Mouse (Mus musculus) CH12.LX (cell line): ENCODE measurements around the gene Dok1. TPM values are rescaled to one million over a fixed set of nuclear protein-coding genes. Genes with fewer than 3 reads are reported as not detected.

Source experiments
- DNase-seq: peaks from one replicate; pipeline ENCODE4 v3.0.0-alpha.2; 2013; ENCODE audit errors: extremely low read depth
- H3K27ac ChIP-seq: 2 replicates; pipeline ENCODE4 v1.5.1; 2012; ENCODE audit warnings: low read depth, mild to moderate bottlenecking, control low read depth, moderate library complexity; ENCODE audit not compliant: insufficient read depth
- H3K27me3 ChIP-seq: replicated peaks from 2 replicates; pipeline ENCODE3; 2012; ENCODE audit warnings: inconsistent platforms
- H3K36me3 ChIP-seq, 2 experiments: replicated peaks in 1 of 2; 2 replicates each; pipeline versions ENCODE3 to v1.6.1; 2012; ENCODE audit warnings: inconsistent platforms in 1 of 2, low read length in 1 of 2, mild to moderate bottlenecking in 1 of 2, mixed read lengths in 1 of 2, moderate library complexity in 1 of 2; ENCODE audit not compliant: control insufficient read depth in 1 of 2, insufficient read depth in 1 of 2
- H3K4me1 ChIP-seq, 2 experiments: 2 replicates each; pipeline ENCODE4 v1.6.1; 2012; ENCODE audit warnings: inconsistent platforms in 1 of 2, moderate library complexity in 1 of 2; ENCODE audit not compliant: insufficient read depth in 2 of 2, control insufficient read depth in 1 of 2
- H3K4me2 ChIP-seq: 2 replicates; pipeline ENCODE4 v1.6.1; 2012; ENCODE audit warnings: low read depth, mild to moderate bottlenecking, control low read depth; ENCODE audit not compliant: poor library complexity, insufficient read depth, severe bottlenecking
- H3K4me3 ChIP-seq, 3 experiments: fragments of 150-350 bp in 1 of 3; sonication (generic) in 1 of 3; replicated peaks in 1 of 3; 2 replicates each; pipeline versions ENCODE3 to v1.5.1; 2011 to 2012; ENCODE audit warnings: low read depth in 2 of 3, low read length in 2 of 3, mild to moderate bottlenecking in 2 of 3, moderate library complexity in 2 of 3, control low read depth in 1 of 3, improper control_type of control experiment in 1 of 3, inconsistent platforms in 1 of 3, mixed read lengths in 1 of 3; ENCODE audit not compliant: poor library complexity in 1 of 3
- H3K79me2 ChIP-seq: replicated peaks from 2 replicates; pipeline ENCODE4 v1.6.1; 2012; ENCODE audit warnings: mild to moderate bottlenecking, moderate library complexity; ENCODE audit not compliant: control insufficient read depth, poor library complexity, insufficient read depth, severe bottlenecking; ENCODE audit errors: extremely low read depth
- H3K9ac ChIP-seq: 2 replicates; pipeline ENCODE4 v1.6.1; 2012; ENCODE audit warnings: low read depth, mild to moderate bottlenecking, control low read depth, moderate library complexity; ENCODE audit not compliant: insufficient read depth
- H3K9me3 ChIP-seq: replicated peaks from 2 replicates; pipeline ENCODE3; 2012; ENCODE audit warnings: low read length, inconsistent platforms, mixed read lengths
- BHLHE40 ChIP-seq: IDR thresholded peaks from 2 replicates; pipeline ENCODE4 v1.6.1; 2011; ENCODE audit warnings: mild to moderate bottlenecking, low read depth, low read length, improper control_type of control experiment
- CHD1 ChIP-seq: IDR thresholded peaks from 2 replicates; pipeline ENCODE4 v1.6.1; 2012; ENCODE audit warnings: low read depth, low read length, improper control_type of control experiment, inconsistent platforms
- CHD2 ChIP-seq: IDR thresholded peaks from 2 replicates; pipeline ENCODE4 v1.6.1; 2011; ENCODE audit warnings: low read length, improper control_type of control experiment
- CTCF ChIP-seq, 2 experiments: IDR thresholded peaks in 1 of 2; conservative IDR thresholded peaks in 1 of 2; 2 replicates each; pipeline ENCODE4 v1.5.1; 2011 to 2012; ENCODE audit warnings: low read depth in 2 of 2, low read length in 2 of 2, improper control_type of control experiment in 1 of 2, inconsistent platforms in 1 of 2, mild to moderate bottlenecking in 1 of 2, moderate library complexity in 1 of 2
- E2F4 ChIP-seq: IDR thresholded peaks from 2 replicates; pipeline ENCODE4 v1.6.1; 2011; ENCODE audit warnings: low read depth, low read length, improper control_type of control experiment; ENCODE audit not compliant: insufficient replicate concordance
- ELF1 ChIP-seq: IDR thresholded peaks from 2 replicates; pipeline ENCODE4 v1.6.1; 2014; ENCODE audit warnings: low read depth, mild to moderate bottlenecking, inconsistent platforms, low read length, improper control_type of control experiment
- EP300 ChIP-seq: IDR thresholded peaks from 2 replicates; pipeline ENCODE4 v1.6.1; 2011; ENCODE audit warnings: low read length, improper control_type of control experiment
- ETS1 ChIP-seq: conservative IDR thresholded peaks from 2 replicates; pipeline ENCODE4 v1.6.1; 2012; ENCODE audit warnings: low read depth, mild to moderate bottlenecking, inconsistent platforms, low read length, improper control_type of control experiment, moderate library complexity
- GABPA ChIP-seq: IDR thresholded peaks from 2 replicates; pipeline ENCODE4 v1.6.1; 2012; ENCODE audit warnings: low read depth, low read length, improper control_type of control experiment, inconsistent platforms; ENCODE audit not compliant: insufficient replicate concordance
- HCFC1 ChIP-seq: IDR thresholded peaks from 2 replicates; pipeline ENCODE4 v1.6.1; 2012; ENCODE audit warnings: low read depth, mild to moderate bottlenecking, inconsistent platforms, low read length, improper control_type of control experiment
- IRF4 ChIP-seq: IDR thresholded peaks from 2 replicates; pipeline ENCODE4 v1.6.1; 2014; ENCODE audit warnings: low read depth, mild to moderate bottlenecking, inconsistent platforms, low read length, improper control_type of control experiment
- JUN ChIP-seq: IDR thresholded peaks from 2 replicates; pipeline ENCODE4 v1.6.1; 2011; ENCODE audit warnings: low read depth, mild to moderate bottlenecking, low read length, improper control_type of control experiment, moderate library complexity; ENCODE audit not compliant: insufficient read depth
- JUND ChIP-seq: conservative IDR thresholded peaks from 2 replicates; pipeline ENCODE4 v1.6.1; 2011; ENCODE audit warnings: low read depth, low read length, improper control_type of control experiment
- KAT2A ChIP-seq: IDR thresholded peaks from 2 replicates; pipeline ENCODE4 v1.6.1; 2012; ENCODE audit warnings: low read length, improper control_type of control experiment, inconsistent platforms; ENCODE audit not compliant: insufficient replicate concordance
- MAFK ChIP-seq: IDR thresholded peaks from 2 replicates; pipeline ENCODE4 v1.6.1; 2011; ENCODE audit warnings: low read length, improper control_type of control experiment; ENCODE audit not compliant: insufficient replicate concordance
- MAX ChIP-seq: IDR thresholded peaks from 2 replicates; pipeline ENCODE4 v1.6.1; 2011; ENCODE audit warnings: low read length, improper control_type of control experiment
- MAZ ChIP-seq: IDR thresholded peaks from 2 replicates; pipeline ENCODE4 v1.6.1; 2012; ENCODE audit warnings: low read depth, mild to moderate bottlenecking, inconsistent platforms, low read length, improper control_type of control experiment, moderate library complexity
- MEF2A ChIP-seq: IDR thresholded peaks from 2 replicates; pipeline ENCODE4 v1.6.1; 2014; ENCODE audit warnings: low read depth, mild to moderate bottlenecking, inconsistent platforms, low read length, improper control_type of control experiment, borderline replicate concordance
- MXI1 ChIP-seq: IDR thresholded peaks from 2 replicates; pipeline ENCODE4 v1.6.1; 2011; ENCODE audit warnings: mild to moderate bottlenecking, low read depth, low read length, improper control_type of control experiment
- MYC ChIP-seq: IDR thresholded peaks from 2 replicates; pipeline ENCODE4 v1.6.1; 2011; ENCODE audit warnings: low read depth, mild to moderate bottlenecking, improper control_type of control experiment, low read length
- NELFE ChIP-seq: IDR thresholded peaks from 2 replicates; pipeline ENCODE4 v1.6.1; 2011; ENCODE audit warnings: low read depth, low read length, improper control_type of control experiment
- NRF1 ChIP-seq: IDR thresholded peaks from 2 replicates; pipeline ENCODE4 v1.6.1; 2014; ENCODE audit warnings: low read depth, mild to moderate bottlenecking, inconsistent platforms, low read length, improper control_type of control experiment, moderate library complexity
- PAX5 ChIP-seq: IDR thresholded peaks from 2 replicates; pipeline ENCODE4 v1.6.1; 2012; ENCODE audit warnings: low read length, inconsistent platforms, mixed read lengths
- POLR2A ChIP-seq: IDR thresholded peaks from 2 replicates; pipeline ENCODE4 v1.6.1; 2011; ENCODE audit warnings: low read depth, mild to moderate bottlenecking, improper control_type of control experiment, low read length
- POLR2AphosphoS2 ChIP-seq: IDR thresholded peaks from 2 replicates; pipeline ENCODE4 v1.6.1; 2011; ENCODE audit warnings: low read depth, low read length, improper control_type of control experiment
- RAD21 ChIP-seq: IDR thresholded peaks from 2 replicates; pipeline ENCODE4 v1.6.1; 2011; ENCODE audit warnings: low read depth, mild to moderate bottlenecking, low read length, improper control_type of control experiment, moderate library complexity
- RCOR1 ChIP-seq: conservative IDR thresholded peaks from 2 replicates; pipeline ENCODE4 v1.6.1; 2012; ENCODE audit warnings: low read depth, mild to moderate bottlenecking, inconsistent platforms, low read length, improper control_type of control experiment
- SIN3A ChIP-seq: IDR thresholded peaks from 2 replicates; pipeline ENCODE4 v1.6.1; 2012; ENCODE audit warnings: low read length, improper control_type of control experiment, inconsistent platforms
- SMC3 ChIP-seq: IDR thresholded peaks from 2 replicates; pipeline ENCODE4 v1.6.1; 2011; ENCODE audit warnings: low read depth, low read length, improper control_type of control experiment
- TBP ChIP-seq: conservative IDR thresholded peaks from 2 replicates; pipeline ENCODE4 v1.6.1; 2011; ENCODE audit warnings: low read depth, low read length, improper control_type of control experiment
- TCF12 ChIP-seq: IDR thresholded peaks from 2 replicates; pipeline ENCODE4 v1.6.1; 2014; ENCODE audit warnings: low read depth, mild to moderate bottlenecking, inconsistent platforms, low read length, improper control_type of control experiment
- UBTF ChIP-seq: IDR thresholded peaks from 2 replicates; pipeline ENCODE4 v1.6.1; 2012; ENCODE audit warnings: low read depth, mild to moderate bottlenecking, inconsistent platforms, low read length, improper control_type of control experiment, moderate library complexity
- USF1 ChIP-seq: IDR thresholded peaks from 2 replicates; pipeline ENCODE4 v1.6.1; 2014; ENCODE audit warnings: low read depth, mild to moderate bottlenecking, inconsistent platforms, low read length, improper control_type of control experiment
- USF2 ChIP-seq: conservative IDR thresholded peaks from 2 replicates; pipeline ENCODE4 v1.6.1; 2011; ENCODE audit warnings: low read depth, low read length, improper control_type of control experiment
- ZC3H11A ChIP-seq: IDR thresholded peaks from 2 replicates; pipeline ENCODE4 v1.6.1; 2012; ENCODE audit warnings: low read depth, mild to moderate bottlenecking, inconsistent platforms, low read length, improper control_type of control experiment
- ZKSCAN1 ChIP-seq: IDR thresholded peaks from 2 replicates; pipeline ENCODE4 v1.6.1; 2012; ENCODE audit warnings: low read depth, inconsistent platforms, low read length, improper control_type of control experiment, borderline replicate concordance
- ZMIZ1 ChIP-seq: IDR thresholded peaks from 2 replicates; pipeline ENCODE4 v1.6.1; 2012; ENCODE audit warnings: low read depth, mild to moderate bottlenecking, inconsistent platforms, low read length, improper control_type of control experiment
- ZNF384 ChIP-seq: IDR thresholded peaks from 2 replicates; pipeline ENCODE4 v1.6.1; 2012; ENCODE audit warnings: low read depth, low read length, improper control_type of control experiment, inconsistent platforms
- dilution Hi-C: fragments of 300-500 bp; cut with MboI; formaldehyde crosslinking; loops from 2 replicates; pipeline ENCODE4 v1.14.3; 2020; ENCODE audit warnings: low sequenced_read_pairs; ENCODE audit not compliant: extremely low pct_unique_long_range_greater_than_20kb, extremely low pct_ligation_motif_present
- in situ Hi-C: fragments of 300-500 bp; cut with MboI; formaldehyde crosslinking; loops from 3 replicates; pipeline ENCODE4 v1.14.3; 2019; ENCODE audit warnings: low sequenced_read_pairs, low pct_ligation_motif_present, low pct_unique_long_range_greater_than_20kb, mixed read lengths
- polyA plus RNA-seq: library from polyadenylated mRNA; unstranded; fragments of >175 nt; gene quantifications from 2 replicates; pipeline ENCODE4 v1.2.1, GENCODE M21; 2012; ENCODE audit warnings: low read depth; ENCODE audit not compliant: insufficient read length
- total RNA-seq, 2 experiments: library from RNA; depleted of rRNA; stranded (reverse); fragments of 300-350 nt in 1 of 2; fragments of >200 nt in 1 of 2; gene quantifications; 2 replicates each; pipeline ENCODE4 v1.2.3; 2012 to 2014

Dok1 gene
- total and polyA plus RNA-seq, 3 experiments, result 21.4 to 33.2 (median 23.8) TPM

DNA sequence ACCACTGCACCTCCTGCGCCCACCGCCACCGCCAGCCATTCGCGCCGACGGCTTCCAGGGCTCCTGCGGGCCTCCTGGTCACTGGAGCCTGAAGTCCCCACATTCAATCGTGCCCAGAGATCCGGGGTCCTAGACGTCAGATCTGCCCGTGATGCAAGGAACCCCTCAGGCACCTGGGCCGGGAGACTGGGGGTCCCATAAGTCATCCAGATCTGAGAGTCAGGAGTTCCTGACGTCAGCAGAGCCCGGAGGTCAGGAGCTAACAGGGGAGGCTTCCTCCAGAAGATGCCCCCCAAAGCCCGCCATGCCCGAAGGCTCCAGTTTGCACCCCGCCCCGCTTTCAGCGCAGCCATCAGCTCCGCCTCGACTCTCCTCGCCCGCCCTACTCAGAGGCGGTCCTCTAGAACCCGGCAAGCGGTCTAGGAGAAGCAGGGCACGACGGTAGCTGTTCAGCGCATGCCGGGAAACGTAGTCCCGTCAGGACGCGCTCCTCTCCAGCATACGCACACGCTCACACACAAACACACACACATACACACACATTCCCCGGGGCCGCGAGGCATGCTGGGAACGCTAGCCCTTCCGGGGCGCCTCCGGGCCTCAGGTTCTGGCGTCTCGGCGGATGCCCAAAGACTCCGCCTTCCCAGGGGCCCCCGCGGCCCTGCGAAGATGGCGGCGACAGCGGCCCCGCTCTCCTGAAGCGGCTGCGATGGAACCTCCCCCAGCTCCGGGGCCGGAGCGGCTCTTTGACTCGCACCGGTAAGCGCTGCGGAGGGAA is 21.0 kb upstream of the Dok1 start, which contains the start of gene Aup1:
Gene Aup1, plus strand, starts transcription at position 448 of the 778 bp plus-strand sequence.
- peaks cover 38% of the 10 kb centered on the region for H3K79me2 ChIP-seq
- H3K9ac ChIP-seq, result peak within 1 kb of the TSS; percentile 93
- peak within 1 kb of the TSS; percentile 93 for H3K4me2 ChIP-seq
- H3K4me1 ChIP-seq, result peaks cover 8 to 45% of the 10 kb centered on the region in 2 experiments
- in situ Hi-C loops, result no loop called here
- TF ChIP-seq JUND (no peak), USF2 (no peak), MAX (peak; percentile 53; the same call in 1 of the 2 replicates), MAZ (peak; percentile 82), RCOR1 (no peak), ZNF384 (no peak), BHLHE40 (peak; percentile 54; the same call in 1 of the 2 replicates), JUN (no peak), POLR2A (peak; percentile 88), ELF1 (peak; percentile 96), RAD21 (no peak), MYC (peak; percentile 83), CHD1 (no peak), GABPA (peak; percentile 69; the same call in 1 of the 2 replicates), UBTF (peak; percentile 51; the same call in 1 of the 2 replicates), MEF2A (peak; percentile 83; the same call in 1 of the 2 replicates), CTCF (conservative IDR thresholded peaks at IDR 0.05 in 1 of 2, IDR thresholded peaks at IDR 0.05 in 1 of 2; ENCODE audit: low read depth in 2 of 2, low read length in 2 of 2) (no peak), SMC3 (no peak), MXI1 (peak; percentile 28; the same call in 1 of the 2 replicates), KAT2A (peak; percentile 96; the same call in 1 of the 2 replicates), USF1 (no peak), PAX5 (no peak), CHD2 (no peak; the same call in 1 of the 2 replicates), TCF12 (peak; percentile 91), NRF1 (peak; percentile 67), POLR2AphosphoS2 (peak; percentile 81; the same call in 1 of the 2 replicates), EP300 (no peak), HCFC1 (peak; percentile 97), ETS1 (0 out of 2 replicates have a peak, but pooled peaks have one; percentile 41), ZC3H11A (no peak), TBP (peak; percentile 82), ZMIZ1 (peak; percentile 78; the same call in 1 of the 2 replicates), SIN3A (peak; percentile 88), MAFK (no peak), ZKSCAN1 (no peak), IRF4 (peak; percentile 86), NELFE (peak; percentile 76), E2F4 (no peak)
- H3K4me3 ChIP-seq, result peak within 1 kb of the TSS; percentile 88 to 98 (median 96)
- peaks cover 36 to 69% of the 10 kb centered on the region in 2 experiments for H3K36me3 ChIP-seq
- no peaks in the 10 kb centered on the region for H3K27me3 ChIP-seq
- peak within 1 kb of the TSS; percentile 73 for H3K27ac ChIP-seq
- no peaks in the 10 kb centered on the region for H3K9me3 ChIP-seq
- dilution Hi-C loops, result no loop called here
- peak; percentile 98 for DNase-seq
